Mouse (Mus musculus): ENCODE measurements at regions not wholly inside any gene's neighbourhood (a gene's known extent, or its start where the extent isn't known, plus 50 kb on each side); places are given as distances from the start of the nearest gene placed in this dataset.
"Not testable (repeated sequence)": the region's sequence is repeated elsewhere in the genome, so short reads cannot be mapped to it uniquely, and the experiment has no call there.

DNA sequence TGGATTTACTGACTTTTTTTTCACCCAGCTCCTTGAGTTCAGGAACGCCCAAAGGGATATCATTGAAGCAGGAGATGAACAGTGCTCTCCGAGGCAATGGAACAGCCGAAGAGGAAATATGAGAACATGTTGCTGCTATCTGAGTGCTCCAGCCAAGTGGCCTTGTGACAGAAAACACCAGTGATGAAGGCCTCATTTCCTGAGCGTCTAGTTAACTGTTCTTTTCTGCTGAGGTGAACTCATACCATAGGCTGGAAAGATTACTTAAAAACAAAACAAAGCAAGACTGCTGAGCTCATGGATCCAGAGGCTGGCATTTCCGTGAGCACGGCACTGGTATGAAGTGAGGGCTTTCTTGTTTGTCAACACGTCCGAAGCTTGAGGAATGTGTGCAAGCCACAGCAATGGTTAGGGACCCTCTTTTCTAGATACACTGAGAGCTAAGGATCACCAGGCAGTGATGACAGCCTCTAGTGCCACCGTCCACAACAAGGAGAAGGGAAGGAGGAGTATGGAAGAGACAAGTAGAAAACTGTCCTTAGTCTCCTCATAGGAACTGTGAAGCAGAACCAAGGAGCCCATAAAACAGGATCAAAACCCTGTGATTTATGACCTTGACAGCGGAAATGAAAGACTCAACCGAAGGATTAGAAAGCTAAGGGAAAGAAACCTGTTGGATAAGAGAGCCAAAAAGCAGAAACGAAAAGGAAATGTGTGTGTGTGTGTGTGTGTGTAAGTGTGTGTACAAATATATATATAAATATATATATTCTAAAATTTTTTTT is 200.4 kb downstream of the Fam43a start:
- no peak for DNase-seq

DNA sequence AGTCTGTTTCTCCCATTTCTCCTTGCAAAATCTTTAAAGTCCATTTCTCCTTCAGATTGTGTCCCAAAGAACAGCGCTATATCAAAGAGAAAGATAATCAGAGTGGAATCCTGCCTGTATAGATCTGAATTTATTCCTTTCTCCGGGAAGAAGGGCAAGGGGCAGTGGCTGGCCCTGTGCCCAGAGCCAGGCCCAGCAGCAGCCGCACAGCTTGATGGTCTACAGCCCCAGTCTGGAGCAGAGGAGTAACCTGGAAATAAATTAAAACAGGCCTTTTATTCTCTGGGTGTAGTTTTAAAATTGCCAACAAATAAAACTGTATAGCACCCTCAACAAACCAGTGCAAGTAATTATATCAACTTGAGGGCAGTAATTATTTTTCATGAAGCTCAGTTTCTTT is 204.5 kb downstream of the Fam43a start:
- DNase-seq, result no peak

DNA sequence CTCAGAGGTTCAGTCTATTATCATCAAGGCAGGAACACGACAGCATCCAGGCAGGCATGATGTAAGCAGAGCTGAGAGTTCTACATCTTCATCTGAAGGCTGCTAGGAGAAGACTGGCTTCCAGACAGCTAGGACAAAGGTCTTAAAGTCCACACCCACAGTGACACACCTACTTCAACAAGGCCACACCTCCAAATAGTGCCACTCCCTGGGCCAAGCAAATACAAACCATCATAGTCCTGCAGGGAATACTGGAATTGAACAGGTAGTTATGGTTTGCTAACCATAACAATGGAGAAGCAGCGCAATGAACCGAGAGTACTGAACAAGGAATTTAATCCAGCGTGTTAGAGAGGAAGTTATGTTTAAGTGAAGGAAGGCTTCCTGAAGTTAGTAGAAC is 206.7 kb downstream of the Fam43a start:
- DNase-seq, result not testable (repeated sequence)

DNA sequence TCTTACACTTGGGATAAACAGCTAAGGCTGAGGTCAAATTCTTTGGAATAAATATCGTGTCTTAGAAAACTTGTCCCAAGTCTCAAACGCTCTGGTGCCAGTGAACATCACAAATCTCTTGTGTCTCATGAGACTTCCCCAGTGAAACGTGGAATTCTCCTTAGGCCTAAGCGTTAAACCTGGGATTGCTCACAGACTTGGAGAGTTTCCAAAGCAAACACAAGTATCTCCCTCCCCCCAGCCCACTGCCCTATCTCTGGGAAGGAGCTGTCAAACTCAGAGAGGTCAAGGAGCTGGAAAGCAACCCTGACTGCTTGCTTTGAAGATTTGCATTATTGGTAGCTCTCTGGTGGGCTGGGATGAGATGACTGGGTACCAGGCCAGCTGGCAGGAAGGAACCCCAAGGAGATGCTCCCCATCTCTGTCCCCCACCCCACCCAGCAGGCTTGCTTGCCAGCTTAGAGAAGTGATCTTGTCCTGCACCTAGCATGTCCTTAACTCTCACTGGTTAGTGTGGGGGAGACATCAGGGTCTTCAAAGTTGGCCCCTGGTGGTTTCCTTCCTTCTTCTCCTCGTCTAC is 219.1 kb downstream of the Fam43a start:
- DNase-seq, result no peak

DNA sequence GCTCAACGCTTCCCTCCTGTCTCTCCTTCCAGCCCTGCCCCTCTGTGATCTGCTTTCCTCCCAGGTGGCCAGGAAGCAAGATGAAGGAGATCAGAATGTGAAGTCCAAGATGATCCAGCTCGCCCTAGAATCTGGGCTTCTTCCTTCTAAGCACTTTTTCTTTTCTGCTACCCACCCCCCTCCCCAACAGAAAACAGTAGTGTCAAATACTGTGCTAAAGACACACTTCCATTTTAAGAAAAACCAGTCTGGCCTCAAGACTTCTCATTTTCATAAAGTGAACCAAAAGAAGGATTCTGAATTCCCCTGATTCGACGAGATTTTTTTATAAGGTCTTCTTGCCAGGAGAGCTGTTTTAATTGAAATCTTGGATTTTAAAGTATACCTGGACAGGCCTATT is 219.8 kb downstream of the Fam43a start:
- no peak for DNase-seq

DNA sequence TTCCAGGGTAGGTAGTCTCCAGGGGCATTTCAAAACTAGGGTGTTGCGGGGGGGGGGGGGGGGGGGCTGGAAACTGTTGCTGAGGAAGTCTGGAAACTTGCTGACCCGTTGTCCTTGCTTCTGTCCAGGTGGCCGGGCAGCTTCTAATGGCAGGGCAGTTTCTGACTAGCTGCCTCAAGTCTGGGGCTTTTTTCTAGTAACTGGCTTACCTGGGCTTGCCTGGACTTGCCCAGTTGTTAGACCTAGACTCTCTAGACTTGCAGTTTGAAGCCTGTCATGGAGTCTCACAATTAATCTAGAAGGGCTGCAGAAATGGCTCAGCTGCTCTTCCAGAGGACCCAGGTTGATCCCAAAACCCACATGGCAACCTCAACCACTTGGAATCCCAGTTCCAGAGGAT is 220.7 kb downstream of the Fam43a start:
- no peak for DNase-seq

DNA sequence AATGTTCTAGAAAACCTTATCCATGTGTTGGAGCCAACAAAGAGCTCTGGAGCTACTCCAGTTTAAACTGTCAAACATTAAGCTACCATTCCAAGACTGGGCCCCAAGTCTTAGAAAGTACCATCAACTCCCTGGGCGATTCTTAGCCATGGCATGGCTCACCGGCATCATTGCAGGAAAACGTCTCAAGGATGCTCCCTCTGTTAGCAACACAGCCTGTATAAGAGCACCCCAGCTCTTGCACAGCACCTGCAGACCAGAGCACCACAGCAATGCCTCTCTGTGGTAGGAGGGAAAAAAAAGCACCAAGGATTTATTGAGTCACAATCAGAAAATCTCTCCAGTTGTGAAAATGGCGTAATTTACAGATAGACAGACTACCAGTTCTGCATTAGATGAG is 221.2 kb downstream of the Fam43a start:
- DNase-seq, result no peak

DNA sequence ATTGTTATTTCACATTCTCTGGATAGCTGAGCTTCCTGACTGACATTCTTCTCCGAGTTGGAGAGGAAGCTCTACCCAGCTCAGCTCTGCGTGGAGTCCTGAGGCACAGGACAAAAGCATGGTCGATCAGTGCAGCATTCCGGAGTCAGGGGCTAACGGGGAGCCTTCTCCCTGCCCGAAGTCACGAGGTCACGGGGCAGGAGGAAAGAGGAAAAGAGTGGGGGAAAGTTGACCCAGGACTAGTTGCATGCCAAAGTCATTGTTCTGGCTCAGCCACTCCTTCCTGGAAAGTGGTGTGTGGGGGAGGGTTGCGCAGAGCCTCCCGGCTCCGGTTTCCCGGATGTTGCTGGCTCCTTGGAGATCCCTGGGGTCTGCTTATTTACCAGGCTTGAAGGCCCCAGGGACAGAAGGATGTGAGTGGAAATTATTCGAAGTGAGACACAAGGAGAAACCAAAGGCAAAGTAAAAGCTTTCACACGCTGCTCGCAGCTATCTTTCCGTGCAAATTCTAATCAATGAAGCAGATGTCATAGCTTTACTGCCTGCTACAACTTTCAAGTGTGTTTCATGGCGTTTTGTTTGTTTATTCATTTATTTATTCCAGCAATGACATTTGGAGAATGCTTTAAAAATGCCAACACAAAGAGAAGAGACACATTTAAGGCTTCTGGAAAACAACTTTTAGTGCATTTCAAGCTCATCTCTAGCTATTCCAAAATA is 221.8 kb downstream of the Fam43a start:
- DNase-seq, result no peak

DNA sequence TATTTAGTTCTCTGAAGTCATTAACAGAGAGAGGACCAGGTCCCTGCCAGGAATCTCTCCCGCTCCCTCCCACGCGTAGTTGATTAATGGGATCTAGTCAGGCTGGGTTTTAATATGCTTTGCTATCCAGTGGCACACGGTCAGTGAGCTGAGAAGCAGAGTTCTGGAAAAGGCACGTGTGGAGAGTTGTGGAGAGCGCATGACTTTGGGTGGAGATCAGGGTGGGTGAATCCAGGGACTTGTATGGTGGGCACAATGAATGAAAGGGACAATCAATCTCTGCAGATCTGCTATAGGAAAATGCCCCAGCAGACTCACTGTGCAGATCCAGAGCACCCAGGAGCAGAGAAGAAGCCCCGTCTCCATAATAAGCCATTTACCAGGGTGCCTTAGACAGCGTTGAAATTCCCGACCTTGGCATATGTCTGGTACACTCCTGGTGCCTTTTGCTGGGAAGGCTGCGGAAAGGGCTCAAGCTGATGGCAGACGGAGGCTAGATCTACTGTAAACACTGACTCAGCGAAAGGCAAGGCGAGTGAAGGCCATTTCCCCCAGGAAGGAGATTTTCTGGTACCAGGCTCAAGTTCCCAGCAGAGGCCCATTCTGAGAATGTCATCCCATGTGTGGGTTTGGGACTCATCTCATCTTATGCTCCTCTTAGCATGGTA is 222.5 kb downstream of the Fam43a start:
- DNase-seq, result no peak

DNA sequence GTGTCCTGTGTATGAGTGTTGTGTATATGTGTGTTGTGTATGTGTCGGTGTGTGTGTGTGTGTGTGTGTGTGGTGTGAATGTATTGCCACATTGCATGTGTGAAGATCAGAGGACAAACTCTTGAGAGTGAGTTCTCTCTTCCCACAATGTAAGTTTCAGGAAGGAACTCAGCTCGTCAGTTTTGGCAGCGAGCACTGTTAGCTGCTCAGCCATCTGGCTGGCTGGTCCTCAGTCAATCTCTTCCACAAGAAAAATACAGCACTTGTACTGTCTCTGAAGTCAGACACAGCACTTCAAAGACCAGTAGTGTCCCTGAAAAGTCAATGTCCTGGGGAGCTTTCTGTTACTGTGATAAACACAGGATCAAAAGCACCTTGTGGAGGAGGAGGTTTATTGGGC is 226.6 kb downstream of the Fam43a start:
- DNase-seq, result no peak

DNA sequence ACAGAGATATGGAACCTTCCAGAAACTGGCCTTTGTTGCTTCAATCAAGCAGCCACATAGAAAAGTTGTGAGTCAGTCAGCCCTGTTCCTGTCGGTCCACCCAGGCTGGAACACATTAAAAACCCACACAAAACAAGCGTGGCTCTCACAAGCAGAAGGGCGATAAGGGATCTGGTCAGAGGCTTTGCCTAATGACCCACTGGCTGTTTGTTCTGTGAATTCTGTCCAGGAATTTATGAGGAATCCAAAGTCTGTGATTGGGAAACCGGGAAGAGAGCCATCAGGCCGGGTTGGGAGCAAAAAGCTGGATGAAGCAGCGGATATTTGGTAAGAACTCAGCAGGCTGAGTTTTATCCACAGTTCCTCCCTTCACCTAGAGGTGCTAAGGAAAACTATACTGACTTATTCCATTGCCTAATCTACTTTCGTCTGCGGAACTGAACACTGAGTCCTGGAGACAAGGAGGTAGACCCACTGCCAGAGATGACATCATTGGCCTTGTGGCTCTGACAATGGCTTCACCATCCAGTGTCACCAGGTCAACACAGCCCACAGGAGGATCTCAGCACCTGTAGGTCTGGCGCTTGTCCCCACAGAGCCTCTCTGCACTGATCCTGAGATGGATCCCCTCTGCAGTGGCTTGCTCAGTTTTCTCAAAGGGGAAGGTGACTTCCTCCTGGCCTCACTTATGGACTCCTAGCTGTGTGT is 228.5 kb downstream of the Fam43a start:
- no peak for DNase-seq

DNA sequence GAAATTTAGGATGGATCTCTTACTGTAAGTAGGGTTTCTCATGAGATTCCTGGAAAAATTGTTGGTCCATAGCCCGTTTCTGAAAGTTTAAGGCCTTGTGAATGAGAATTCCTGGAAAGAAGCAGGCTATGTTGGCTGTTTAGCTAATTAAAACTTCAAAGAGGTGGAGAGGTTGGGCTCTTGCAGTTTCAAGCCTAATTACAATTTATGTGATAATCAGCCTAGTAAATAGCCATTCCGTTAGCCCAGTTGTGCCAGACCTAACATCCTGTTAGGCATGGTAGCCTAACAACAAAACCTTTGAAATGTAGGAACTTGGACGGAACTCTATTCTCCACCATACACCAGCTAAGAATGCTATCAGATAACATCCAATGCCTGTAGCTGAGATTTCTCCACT is 235.0 kb downstream of the Fam43a start:
- no peak for DNase-seq

DNA sequence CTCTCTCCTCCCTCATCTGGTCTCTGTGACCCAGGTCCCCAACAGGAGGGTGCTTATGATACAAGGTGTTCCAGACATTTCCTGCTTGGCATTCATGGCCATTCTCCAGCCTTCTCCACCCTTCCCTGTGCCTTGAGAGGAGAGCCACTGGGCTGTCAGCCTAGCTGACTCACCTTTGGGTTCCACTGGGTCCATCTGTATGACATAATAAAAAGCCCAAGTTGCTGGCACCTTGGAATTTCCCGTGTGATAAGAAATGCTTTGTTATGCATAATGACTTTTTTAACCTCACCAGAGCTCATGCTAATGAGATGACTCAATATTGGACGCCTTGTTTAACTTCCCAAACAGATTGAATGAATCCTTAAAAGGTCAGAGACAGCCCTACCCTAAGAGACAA is 236.2 kb downstream of the Fam43a start:
- no peak for DNase-seq

DNA sequence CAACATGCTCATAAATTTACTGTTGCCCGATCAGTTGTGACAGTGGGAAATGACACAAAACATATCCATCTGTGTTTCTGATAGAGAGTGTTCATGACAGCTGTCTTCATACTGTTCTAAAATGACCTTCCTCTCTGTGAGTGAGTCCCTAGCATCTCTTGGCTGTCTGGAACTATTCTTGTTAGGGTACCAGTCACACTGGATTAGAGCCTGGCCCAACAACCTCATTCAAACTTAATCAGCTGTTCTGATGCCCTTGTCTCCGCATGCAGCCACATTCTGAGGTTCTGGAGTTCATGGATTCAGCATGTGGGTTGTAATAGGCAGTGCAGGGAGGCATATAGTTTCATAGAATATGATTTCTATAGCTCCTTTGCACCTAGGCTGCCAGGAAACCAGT is 238.4 kb downstream of the Xxylt1 start:
- no peak for DNase-seq

DNA sequence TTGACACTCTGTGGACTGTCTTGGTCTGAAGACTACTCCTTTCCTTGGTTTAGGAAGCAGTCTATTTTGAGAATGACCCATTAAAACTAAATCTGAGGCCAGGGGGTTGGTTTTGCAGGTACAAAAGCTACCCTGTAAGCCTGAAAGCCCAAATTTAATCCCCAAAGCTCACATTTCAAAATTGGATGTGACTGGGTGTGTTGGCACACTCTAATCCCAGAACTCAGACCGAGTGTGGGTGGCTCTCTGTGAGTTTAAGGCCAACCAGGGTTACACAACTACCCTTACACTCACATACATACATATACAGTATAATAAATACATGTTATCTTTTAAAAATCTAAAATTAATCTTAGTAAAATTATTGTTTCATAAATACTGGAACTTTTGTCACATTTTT is 228.6 kb downstream of the Xxylt1 start:
- DNase-seq, result no peak

DNA sequence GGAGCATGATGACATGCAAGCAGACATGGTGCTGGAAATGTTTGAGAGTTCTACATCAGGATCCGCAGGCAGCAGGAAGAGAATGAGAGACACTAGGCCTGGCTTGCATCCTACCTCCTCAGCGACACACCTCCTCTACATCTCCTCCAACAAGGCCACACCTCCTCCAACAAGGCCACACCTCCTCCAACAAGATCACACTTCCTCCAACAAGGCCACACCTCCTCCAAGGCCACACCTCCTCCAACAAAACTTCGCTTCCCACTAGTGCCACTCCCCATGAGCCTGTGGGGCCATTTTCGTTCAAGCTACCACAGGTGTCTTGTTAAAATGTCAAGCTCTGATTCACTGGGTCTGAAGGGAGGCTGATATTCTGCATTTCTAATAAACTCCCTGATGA is 226.5 kb downstream of the Xxylt1 start:
- no peak for DNase-seq

DNA sequence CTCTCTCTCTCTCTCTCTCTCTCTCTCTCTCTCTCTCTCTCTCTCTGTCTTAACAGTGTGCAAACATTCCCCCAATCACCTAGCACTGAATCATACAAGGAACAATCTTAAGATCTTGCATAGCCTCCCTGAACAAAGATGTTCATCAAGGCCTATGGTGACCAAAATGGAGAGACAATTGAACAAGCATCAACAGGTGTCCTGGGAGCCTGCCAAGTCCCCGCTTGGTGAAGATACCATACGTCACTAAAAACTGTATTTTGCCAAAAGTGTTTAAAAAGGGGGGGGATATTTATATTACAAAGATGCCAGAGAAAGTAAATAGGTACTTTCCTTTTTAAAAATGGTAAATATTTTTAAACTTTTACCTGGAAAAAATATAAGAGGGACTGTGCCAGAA is 223.6 kb downstream of the Xxylt1 start:
- DNase-seq, result no peak

DNA sequence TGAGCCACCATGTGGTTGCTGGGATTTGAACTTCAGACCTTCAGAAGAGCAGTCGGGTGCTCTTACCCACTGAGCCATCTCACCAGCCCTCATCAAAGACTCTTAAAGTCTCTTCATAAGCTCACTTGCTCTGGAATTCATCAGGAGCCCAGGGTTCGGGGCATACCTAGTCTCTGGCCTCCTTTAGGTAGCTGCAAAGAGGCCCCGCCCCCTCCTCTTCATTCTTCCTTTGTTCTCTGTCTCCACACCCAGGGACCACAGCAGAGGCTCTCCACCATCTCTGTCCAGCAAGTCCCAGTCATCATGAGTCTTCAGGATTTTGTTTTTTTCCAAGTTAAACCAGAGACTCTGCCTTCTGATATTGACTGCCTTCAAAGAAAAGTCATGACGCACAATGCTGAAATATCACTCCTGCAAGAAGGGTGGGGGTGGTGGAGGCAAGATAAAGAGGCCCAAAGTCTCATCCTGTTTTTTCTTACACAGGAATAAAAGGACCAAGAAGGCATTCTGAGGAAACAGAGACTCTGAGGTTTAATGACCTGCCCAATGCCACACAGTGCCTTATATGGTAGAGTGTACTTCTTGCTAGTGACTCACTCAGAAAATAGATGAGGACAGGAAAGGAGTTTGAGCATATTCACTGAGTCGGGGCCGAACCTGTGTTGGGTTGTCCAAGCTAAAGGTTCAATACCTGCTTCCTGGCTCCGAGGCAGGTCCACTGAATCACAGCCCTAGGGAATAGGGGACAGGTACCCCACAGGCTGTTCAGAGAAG is 211.9 kb downstream of the Xxylt1 start:
- no peak for DNase-seq

DNA sequence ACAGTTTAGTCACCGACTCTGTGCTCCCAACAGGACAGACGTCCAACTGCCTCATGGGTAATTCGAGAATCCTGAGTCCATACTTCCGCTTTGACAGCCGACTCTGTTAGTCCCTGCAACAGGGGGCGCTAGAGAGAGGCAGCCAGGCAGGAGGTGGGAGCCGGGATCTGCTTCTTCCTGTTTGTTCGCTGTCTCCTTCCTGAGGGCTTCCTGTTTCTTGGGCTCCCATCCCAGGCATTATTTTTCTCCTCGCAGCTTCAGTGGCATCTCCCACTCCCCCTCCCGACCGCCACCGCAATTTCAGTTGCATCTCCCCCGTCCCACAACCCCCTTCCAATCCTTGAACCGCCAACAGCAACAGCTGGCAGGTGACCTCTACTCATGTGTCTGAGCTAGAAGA is 211.1 kb downstream of the Xxylt1 start:
- no peak for DNase-seq

DNA sequence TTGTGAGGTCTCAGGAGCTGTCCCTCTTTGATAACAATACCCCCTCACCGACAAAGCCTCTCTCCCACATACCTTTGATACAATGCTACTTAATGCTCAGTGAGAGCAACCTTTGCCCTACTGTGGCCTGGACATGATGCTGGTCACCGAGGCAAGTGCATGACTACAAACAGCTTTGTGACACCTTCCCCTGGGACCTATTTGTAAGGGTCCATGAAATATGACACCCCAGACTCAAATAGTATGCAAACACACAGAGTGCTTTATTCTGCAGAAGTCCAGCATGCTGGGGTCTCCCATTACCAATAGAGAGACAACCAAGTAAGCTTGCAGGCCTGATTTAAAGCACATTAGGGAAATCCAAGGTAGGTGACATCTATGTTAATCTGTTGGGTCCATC is 210.6 kb downstream of the Xxylt1 start:
- DNase-seq, result no peak

DNA sequence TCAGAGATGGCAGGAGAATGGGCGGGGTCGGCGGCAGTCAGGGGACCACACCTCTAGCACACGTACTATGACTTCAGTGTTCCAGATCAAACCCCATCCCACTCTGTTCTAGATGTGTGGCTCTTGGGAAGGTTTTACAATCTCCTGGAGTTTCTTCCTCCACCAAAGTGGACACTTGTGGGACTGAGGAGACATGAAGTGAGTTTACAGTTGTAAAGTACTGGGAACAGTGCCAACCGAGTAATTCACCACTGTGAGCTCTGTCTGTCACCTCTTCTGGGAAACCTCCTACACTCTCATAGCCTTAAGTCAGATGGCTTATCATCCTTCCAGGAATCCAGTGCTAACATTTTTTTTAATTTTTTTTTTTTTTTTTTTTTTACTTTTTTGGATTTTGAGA is 209.1 kb downstream of the Xxylt1 start:
- DNase-seq, result no peak

DNA sequence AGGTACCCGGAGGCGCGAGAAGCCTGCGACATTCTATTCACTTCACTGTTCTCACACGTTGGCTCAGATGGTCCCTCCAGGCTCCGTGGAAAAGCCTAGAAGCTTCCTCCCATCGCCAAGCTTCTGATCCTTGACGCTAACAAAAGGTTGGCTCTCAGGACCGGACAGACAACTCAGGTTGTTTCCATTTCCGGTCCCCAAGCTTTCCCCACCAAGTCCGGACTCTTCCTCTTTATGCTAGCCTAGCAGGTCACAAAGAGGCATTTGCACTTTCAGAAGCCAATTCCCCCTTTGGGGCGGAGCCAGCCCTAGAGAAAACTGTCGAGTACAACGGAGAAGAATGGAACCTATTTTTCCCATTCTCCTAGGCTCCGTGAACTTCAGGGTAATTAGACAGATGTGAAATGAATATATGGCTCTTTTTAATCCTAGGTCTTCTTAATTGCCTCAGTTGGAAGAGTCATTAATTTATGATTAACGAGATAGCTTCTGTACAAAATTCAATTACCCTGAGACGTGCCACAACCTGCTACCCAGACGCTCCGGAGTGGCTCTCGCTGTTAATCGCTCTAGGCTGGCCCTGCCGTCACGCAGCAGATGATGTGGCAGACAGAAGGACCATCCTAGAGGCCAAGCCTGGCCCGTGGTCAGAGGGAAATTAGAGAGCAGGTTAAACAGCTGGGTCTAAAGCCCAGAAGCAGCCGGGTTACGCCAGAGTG is 207.6 kb downstream of the Xxylt1 start:
- DNase-seq, result no peak

Measured in cerebellum, adult 11-12 months (tissue).